Mouse (Mus musculus): ENCODE data around the gene Clgn.
A peak's percentile ranks its signal among the peaks of the same experiment; 100 is the strongest.

Gene Clgn

DNA sequence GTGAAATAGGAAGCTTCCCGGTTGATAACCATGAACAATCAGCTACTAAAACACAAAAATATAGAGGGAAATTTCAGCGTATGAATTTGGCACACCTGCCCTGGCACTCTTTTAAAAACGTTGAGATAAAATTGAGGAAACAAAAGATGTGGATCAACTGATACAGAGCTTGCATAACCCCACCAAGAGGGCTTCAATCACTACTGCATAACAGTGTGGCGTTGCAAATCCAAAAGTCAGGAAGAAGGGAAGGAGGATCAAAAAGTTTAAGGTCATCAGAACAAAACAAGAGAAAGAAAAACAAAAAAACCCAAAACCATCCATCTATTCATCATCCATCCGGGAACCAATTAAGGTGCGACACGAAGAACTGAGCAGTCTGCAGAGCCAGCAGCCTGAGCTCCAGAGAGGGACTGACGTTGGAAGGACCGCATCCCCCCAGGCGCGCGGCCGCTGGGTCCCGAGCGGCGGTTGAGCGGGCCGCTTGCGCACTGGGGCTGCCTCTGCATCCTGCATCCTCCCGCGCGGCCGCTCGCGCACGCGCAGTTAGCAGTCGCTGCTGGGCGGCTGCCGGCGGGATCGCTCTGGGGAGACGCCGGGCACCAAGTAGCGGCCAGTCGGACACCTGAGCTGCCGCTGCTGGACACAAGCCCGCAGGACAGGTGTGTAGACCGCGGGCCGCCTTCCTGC, at the start of gene Clgn:
Gene Clgn, plus strand, starts transcription at position 552 of the 690 bp plus-strand sequence.
- DNase-seq (ENCODE audit: inconsistent ontology term): peak; percentile 78

DNA sequence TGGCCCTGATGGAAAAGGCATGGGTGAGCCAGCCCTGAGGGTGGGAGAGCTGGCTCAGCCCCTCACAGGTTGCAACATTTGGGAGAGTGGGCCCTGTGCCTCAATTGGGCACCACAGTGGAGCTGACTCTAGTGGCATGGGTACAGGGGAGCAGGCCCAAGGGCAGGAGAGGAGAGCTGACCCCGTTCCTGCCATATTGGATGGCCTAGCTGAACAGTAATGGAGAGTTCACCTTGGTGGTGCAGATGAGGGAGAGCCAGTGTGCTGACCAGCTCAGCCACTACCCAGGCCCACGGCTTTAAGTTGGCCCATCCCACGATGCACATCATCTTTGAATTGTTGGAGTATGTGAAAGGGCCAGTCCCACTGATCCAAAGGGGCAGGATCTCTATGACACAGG, 47.6 kb upstream of the Clgn start:
- no peak for DNase-seq (ENCODE audit: inconsistent ontology term)

DNA sequence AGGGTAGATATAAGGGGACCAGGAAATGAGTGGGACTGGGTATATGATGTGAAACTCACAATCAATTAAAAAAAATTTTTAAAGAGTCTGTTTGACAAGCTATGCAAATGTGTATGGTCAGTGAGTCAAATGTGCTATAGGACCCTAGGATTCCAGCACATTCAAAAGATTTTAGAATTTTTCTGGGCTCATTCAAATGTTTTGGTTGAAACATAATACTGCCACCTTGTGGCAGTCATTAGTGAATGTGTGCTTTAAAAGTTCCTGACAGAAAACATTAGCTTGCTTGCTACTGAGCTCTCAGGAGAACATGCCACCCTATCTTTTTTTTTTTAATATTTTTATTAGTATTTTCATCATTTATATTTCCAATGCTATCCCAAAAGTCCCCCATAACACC, 47.0 kb upstream of the Clgn start:
- peak; percentile 19 for DNase-seq (ENCODE audit: inconsistent ontology term)

DNA sequence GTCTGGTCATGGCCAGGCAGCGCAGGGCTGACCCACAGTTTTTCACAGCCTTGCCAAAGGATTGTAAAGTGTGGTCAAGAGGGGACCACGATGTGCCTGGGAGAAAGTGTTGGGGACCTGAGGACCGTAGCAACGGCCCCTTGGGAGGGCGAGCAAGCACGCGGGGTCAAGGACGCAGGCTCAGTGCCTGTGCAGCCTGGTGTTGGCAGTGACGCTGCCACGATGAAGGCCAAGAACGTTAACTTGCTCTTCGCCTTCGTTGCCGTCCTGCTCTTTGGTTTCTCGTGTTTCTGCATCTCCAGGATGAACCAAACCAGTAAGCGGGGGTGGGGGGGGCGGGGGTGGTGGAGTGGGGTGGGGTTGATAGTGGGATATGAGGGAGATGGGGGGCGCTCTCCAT, 41.4 kb upstream of the Clgn start, which contains the start of gene Mgat4d:
Gene Mgat4d, plus strand, starts transcription at position 209 of the 400 bp plus-strand sequence.
- DNase-seq (ENCODE audit: inconsistent ontology term): no peak

DNA sequence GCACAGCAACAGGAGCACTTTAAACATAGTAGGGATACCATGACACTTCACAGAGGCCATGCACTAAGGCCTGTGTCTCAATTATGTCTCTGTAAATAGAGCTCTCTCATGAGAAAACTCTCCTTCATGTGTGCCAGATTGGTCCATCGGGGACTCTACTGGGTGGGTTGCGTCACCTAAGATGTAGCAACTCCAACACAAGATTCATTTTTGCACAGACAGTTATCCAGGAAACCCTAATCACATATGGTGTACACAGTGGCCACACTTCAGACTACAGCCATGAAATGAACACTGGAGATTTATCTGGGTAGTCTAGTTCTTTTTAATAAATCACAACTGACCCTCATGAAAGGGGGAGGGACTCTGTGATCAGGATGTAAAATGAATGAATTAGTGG, 38.4 kb upstream of the Clgn start:
- no peak for DNase-seq (ENCODE audit: inconsistent ontology term)

DNA sequence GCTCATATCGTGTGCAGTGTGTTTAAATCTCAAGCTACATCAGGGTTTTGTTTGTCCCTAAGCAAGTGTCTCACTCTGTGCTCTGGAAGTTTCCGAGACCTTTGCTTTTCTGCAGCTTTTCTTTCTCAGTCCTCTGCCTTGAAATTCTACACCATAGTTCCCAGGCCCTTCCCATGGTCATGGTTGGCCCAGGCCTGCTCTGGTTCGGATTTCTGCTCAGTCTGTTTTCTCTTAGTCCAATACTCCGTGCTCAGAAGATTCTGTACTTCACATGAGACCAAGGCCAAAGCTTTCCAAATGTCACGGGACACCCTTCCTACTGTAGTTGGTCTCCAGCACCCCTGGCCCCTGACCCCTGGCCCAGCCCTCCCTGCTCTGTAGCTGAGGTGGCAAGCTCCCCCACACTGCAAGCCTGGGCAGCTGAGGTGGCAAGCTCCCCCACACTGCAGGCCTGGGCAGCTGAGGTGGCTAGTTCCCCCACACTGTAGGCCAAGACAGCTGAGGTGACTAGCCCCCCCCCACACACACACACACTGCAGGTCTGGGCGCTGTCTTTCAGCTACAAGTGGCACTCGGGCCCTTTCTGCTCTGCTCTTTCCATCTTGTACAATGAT, 26.4 kb upstream of the Clgn start:
- DNase-seq (ENCODE audit: inconsistent ontology term): no peak

DNA sequence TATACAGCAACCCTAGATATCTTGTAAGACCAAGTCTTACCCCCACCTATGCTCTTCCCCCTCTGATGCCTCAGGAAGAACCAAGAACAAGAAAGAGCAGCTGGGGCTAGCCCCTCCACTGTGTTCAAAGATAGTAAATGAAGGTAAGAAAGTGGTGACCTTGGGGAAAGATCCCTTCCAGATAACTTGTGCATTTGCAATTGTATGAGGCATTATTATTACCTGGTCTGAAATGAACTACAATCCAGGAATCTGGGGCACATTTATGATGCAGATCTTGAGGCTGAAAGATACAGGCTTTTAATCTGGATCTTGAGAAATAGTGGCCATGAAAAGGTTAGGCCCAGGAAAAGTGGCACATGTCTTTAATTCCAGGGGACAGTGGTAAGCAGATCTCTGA, 12.4 kb upstream of the Clgn start:
- no peak for DNase-seq (ENCODE audit: inconsistent ontology term)

DNA sequence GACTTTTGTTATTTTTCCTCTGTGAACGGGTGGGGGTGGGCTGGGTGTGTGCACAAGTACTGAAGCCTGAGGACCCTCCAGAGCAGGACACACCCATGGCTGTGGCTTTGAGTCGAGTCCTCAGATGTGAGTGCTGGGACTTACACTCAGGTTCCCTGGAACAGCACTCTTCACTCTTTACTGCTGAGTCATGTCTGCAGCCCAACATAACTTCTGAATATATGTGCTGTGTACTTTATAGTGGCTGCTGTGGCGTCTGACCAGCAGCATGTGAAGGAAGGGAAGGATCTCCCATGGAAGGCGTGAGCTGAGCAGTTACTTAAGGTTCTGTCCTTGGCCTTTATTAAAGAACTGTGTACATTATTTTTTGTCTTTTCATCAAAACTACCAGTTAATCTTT, 9.5 kb upstream of the Clgn start:
- DNase-seq (ENCODE audit: inconsistent ontology term): no peak

DNA sequence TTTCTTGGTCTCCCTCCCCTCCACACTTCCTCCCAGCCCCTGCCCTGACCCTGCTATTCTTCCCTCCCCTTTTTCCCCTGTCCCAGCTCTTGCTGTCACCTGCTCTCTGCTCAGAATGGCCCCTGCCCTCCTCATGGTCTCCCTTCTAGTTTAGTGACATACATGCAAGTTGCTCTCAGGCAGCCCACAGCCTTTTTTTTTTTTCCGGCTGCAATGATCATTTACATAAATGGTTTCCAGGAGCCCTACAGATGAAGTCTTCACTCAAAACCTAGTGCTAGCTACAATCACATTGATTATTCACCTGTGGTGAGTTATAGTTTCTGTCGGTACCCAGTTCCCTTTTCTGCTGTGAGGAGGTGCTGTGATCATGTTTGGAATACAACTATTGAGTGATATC, 8.7 kb upstream of the Clgn start:
- no peak for DNase-seq (ENCODE audit: inconsistent ontology term)

DNA sequence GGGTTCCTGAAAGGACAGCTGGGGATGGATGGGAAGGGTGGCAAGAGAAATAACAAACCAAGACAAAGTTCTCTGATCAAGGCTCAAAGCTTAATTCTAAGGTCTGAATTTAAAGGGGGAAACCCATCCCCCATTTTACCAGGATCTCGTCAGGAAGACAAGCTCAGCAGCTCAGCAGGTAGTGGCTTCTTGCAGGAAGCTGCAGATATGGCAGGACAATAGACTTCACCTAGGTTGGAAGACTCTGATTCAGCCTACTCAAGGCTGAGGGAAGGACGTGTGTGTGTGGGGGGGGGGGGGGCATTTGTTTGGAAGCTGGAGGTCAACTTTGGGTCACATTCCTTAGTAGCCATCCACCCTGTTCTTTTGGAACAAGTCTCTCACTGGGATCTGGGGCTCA, 6.8 kb upstream of the Clgn start:
- no peak for DNase-seq (ENCODE audit: inconsistent ontology term)

DNA sequence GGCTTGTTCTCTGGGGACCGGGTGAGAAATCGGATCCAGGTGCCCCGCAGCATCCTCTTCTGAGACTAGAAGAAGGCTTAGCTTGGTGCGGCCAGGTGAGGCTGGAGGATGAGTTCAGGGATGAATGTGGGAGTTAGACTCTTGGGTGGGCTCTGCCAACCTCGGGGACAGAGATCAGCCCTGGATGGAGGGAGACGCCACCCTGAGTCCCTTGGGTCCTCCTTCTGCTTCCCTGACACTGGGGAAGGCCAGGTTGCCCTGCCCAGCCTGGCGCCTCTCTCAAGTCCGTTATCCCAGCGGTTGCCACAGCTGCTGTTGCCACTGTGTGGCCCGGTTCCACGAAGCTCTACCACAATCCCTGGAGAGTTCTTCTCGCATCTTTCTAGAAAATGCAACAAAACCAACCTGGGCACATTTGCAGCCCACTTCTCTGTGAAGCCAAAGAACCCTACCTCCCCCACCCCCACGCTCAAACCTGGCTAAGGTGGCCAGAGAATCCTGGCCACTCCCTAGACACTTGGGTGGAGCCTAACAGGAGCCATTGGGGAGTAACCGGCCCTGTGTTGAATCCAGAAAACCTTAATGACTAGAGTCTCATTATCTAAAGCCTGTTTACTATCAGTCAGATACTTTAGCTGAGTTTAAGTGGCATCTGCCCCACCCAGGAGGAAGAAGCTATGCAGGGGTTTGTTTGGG, 487 bp downstream of the Clgn start:
- no peak for DNase-seq (ENCODE audit: inconsistent ontology term)

DNA sequence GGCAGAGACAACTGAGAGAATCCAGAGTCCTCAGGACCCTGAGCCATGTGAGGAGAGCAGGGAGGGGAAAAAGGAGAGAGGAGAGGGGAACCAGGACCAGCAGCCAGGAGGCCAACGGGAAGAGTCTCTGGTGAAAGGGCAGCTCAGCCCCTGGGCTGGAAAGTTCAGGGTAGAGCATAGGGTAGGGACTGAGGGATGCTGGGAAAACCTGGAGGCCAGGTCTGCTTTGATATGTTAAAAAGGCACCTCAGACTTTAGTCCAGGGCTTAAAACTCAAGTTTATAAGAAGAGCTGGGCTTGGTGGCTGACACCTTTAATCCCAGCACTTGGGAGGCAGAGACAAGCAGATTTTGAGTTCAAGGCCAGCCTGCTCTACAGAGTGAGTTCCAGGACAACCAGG, 2.9 kb downstream of the Clgn start:
- DNase-seq (ENCODE audit: inconsistent ontology term): no peak

DNA sequence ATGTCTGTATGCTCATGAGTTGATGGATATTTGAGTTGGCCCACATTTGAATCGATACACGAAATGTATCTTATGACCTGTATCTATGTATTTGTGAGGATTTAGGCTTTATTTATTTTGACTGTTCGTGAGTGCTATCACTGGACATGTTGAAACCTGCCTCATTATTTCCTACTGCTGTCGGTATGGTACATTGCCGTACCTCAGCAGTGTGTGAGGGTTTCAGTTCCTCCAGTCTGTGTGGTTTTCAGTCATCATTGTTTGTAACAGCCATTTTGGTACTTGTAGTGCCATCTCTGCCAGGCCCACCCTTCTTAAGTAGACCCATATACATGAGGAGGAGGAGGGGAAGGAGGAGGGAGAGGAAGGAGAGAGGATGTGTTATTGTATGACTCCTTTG, 4.7 kb downstream of the Clgn start:
- DNase-seq (ENCODE audit: inconsistent ontology term): no peak

DNA sequence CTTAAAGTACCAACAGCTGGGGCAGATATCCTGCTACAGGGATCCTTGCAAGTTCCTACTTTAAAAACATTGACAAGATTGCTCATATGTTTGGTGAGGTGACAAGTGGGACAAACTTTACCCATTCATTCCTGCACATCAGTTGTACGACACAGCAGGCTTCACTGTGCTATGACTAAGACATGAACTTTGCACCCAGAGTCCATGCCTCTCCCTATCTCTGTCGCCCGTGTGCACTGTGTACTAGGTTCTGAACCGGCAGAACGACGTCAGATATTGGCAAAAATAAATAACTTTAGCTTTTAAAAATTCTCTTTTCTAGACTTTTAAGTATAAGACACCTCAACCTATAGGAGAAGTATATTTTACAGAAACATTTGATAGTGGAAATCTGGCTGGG, 7.0 kb downstream of the Clgn start:
- DNase-seq (ENCODE audit: inconsistent ontology term): no peak

DNA sequence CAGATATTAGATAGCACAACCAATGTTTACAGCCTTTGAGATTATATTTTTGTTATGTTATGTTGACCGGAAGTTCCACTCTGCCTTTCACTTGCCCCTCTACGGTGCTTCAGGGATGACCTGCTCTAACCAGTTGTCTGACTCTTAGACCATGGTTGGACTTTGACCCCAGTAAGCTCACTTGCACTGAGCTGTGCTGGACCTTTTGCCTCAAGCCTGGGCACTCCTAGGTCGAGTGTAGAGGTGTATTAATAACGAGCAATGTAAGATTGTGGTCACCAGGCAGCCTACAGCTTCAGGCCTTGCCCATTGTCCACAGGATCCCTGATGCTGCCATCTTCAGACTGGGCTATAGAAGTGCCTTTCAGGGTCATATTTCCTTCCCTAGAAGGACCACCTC, 8.1 kb downstream of the Clgn start:
- DNase-seq (ENCODE audit: inconsistent ontology term): no peak

DNA sequence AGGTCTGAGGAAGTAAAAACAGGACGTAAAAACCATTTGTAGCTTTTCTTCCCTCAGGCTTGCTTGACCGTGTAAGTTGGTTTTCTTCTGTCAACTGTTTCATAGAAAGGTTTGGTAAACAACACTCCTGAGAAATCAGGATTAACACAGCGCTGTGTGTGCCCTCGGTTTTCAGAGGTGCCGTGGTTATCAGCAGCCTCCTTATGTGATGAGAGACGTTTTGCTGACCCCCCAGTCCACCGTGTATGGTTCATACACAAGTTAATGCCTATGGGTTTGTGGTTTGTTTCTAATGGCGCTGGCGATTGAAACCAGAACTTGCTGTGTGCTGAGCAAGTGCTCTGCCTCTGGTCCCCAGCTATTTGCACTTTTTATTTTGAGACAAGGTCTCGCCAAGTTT, 15.9 kb downstream of the Clgn start:
- DNase-seq (ENCODE audit: inconsistent ontology term): no peak

DNA sequence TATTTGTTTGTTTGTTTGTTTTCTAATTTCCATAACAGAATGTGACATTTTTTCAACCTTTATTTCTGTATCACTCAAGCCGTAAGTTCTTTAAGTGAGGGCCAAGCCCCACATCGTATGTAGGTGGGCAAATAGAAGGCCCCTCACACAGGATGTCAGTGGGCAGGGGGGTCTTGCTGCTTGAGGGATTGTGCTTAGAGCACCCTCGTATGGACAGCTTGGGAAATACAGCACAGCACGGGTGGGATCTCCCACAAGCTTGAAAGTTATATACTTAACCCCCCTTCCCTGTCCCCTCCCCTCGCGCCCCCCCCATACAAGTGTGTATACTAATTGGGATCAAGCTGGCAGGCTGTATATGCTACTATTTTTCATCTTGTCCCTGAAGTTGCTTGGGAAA, 17.2 kb downstream of the Clgn start:
- DNase-seq (ENCODE audit: inconsistent ontology term): no peak

DNA sequence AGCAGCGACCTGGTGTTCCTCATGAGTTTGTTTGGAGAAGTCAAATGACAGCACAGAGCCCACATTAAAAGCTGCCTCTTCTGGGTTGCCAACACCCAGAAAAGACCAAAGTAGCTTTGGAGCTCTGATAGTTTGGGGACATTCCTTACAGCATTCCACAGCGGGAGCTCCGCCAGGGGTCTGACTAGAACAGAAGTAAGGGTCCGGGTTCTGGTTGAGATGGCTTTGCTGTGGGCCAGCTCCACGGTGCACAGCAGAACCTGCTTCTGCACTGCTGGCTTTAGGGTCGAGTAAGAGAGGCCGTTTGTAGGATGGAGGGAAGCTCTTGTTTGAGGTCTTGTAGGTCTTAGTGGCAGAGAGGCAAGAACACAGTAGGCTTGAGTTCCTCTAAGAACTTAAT, 18.8 kb downstream of the Clgn start:
- no peak for DNase-seq (ENCODE audit: inconsistent ontology term)

DNA sequence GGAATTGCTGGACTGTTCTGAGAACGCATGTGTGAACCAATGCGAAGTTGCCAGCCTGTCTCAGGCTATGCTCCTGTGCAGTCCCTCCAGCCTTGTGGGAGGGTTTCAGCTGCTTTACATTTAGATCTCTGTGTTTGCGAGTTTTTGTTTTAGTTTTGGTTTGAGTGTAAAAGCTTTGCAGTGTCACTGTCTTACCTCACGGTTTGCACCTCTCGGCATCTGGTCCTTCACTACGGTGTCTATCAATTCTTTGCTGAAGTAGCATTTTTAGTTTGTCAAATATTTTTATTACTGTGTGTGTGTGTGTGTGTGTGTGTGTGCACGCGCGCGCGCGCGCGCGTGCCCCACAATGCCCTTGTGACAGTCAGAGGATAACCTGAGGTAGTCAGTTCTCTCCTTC, 27.2 kb downstream of the Clgn start:
- no peak for DNase-seq (ENCODE audit: inconsistent ontology term)

DNA sequence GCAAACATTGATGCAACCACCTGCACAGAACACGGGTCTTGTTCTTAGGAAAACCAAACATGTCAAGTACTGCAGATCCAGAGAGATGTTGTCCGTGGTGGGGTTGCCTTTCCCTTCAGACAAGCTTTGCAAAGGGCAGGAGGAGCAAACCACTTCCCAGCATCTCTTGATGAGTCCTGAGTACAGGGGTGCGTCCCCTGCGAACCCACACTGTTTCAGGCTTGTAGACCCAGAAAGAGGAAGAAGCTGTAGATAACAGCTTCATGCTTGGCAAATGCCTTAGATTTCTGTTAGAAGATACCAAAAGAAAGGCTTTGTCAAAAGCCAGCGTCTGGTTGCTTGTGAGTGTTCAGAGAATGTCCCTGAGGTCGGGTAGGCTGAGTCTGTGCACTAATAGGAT, 28.3 kb downstream of the Clgn start:
- DNase-seq (ENCODE audit: inconsistent ontology term): no peak

DNA sequence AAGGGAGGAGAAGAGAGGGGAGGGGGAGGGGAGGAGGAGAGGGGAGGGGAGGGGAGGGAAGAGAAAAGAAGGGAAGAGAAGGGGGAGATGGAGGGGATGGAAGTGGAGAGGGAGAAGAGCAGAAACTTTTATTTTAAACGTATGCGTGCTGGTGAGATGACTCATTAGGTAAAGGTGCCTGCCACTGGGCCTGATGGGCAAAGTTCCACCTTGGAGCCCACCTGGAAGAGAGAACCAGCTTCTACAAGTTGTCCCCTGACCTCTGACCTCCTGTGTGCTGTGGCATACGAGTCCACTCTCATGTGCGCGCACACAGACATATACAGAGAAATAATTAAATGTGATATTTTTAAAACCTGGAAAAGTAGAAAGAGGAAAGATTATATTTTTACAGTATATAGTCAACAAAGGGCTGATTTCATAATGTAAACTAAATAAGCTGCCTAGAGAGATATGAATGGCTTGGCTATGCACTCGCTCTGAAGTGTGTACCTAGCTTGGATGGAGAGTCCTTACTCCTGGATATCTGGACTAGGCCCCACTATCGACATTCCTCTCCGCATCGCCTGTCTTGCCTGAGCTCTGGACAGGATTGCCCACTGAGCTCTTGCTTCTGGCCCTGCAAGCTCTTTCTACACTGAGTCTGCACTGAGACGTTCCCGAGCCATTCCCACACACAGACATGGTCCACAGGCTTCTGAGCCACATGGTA, 29.3 kb downstream of the Clgn start:
- DNase-seq (ENCODE audit: inconsistent ontology term): no peak

DNA sequence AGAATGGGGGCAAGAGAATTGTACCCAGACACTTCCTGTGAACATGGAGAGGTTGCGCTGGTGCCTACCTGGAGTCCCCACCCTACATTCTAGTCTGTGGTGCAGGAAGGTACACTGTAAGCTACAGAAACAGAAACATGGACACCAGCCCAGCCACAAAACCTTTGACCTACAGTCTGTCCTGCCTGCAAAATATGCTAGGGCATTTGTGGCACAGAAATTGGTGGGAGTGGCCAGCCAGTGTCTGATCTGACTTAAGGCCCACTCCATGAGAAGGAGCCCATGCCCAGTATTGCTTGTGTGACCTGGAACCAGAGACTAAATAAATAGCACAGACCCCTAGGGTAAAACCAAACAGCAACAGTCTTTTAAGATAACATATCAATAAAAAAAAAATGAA, 31.7 kb downstream of the Clgn start:
- no peak for DNase-seq (ENCODE audit: inconsistent ontology term)
